Mouse (Mus musculus) heart, adult 2 months (tissue): ENCODE results near the gene Mcu.

Experiments used
- CTCF ChIP-seq: fragments of 200-600 bp; IDR thresholded peaks from 2 replicates; pipeline ENCODE4 v1.8.1; 2022; ENCODE audit warnings: antibody characterized with exemption, mild to moderate bottlenecking, moderate library complexity
- EP300 ChIP-seq: fragments of 200-500 bp; IDR thresholded peaks from 2 replicates; pipeline ENCODE4 v1.6.1; 2011; ENCODE audit warnings: low read depth, low read length, control low read depth; ENCODE audit not compliant: insufficient read depth
- POLR2A ChIP-seq: fragments of 200-500 bp; IDR thresholded peaks from 2 replicates; pipeline ENCODE4 v1.6.1; 2011; ENCODE audit warnings: mild to moderate bottlenecking, low read depth, low read length, control low read depth; ENCODE audit not compliant: insufficient read depth

DNA sequence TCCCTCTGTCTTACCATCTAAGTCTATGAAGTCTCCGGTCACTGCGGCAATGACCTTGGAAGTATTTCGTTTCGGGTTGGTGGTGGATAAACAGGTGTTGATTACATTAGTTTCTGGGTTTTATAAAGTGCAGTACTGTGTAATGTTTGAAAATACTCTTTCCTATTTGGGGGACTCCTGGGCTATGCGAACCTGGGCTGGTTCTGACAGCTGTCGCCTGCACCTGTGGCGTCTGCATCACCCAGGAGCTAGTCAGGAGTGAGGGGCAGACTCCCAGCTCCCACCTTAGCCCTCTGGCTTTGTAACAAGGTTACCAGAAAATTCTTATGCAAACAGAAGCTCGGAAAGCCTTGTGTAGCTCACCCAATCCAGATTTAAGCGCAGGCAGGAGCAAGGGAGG lies 114.7 kb downstream of the Mcu start:
- TF ChIP-seq CTCF (no peak), POLR2A (no peak), EP300 (no peak)
